Mouse (Mus musculus) forebrain, embryonic 12.5 days (tissue): Measurements from ENCODE around the gene Olfr1371. TPM values are rescaled to one million over a fixed set of nuclear protein-coding genes. Genes with fewer than 3 reads are reported as not detected.
A peak's percentile ranks its signal among the peaks of the same experiment; 100 is the strongest.
"Not testable (repeated sequence)": the region's sequence is repeated elsewhere in the genome, so short reads cannot be mapped to it uniquely, and the experiment has no call there.

ENCODE experiments used
- ATAC-seq: fragments of 200-750 bp; cut with Nextera tagmentation; 2 replicates; pipeline ENCODE4 v1.8.0; 2017; ENCODE audit warnings: moderate TSS enrichment; ENCODE audit not compliant: low FRiP score
- H3K27ac ChIP-seq: fragments of 300-500 bp; sonication (generic); 2 replicates; pipeline ENCODE4 v1.5.1; 2016; ENCODE audit warnings: mild to moderate bottlenecking
- H3K27me3 ChIP-seq: fragments of 300-500 bp; sonication (generic); 2 replicates; pipeline ENCODE4 v1.6.1; 2016; ENCODE audit warnings: mild to moderate bottlenecking
- H3K36me3 ChIP-seq: fragments of 300-500 bp; sonication (generic); replicated peaks from 2 replicates; pipeline ENCODE4 v1.6.1; 2016; ENCODE audit warnings: mild to moderate bottlenecking
- H3K4me1 ChIP-seq: fragments of 300-500 bp; sonication (generic); 2 replicates; pipeline ENCODE4 v1.6.1; 2016
- H3K4me2 ChIP-seq: fragments of 300-500 bp; sonication (generic); 2 replicates; pipeline ENCODE4 v1.6.1; 2016; ENCODE audit warnings: mild to moderate bottlenecking, moderate library complexity
- H3K4me3 ChIP-seq: fragments of 300-500 bp; sonication (generic); replicated peaks from 2 replicates; pipeline ENCODE4 v1.5.1; 2016; ENCODE audit warnings: mild to moderate bottlenecking
- H3K9ac ChIP-seq: fragments of 300-500 bp; sonication (generic); 2 replicates; pipeline ENCODE4 v1.6.1; 2016; ENCODE audit warnings: mild to moderate bottlenecking
- H3K9me3 ChIP-seq: fragments of 300-500 bp; sonication (generic); 2 replicates; pipeline ENCODE4 v1.6.1; 2016
- WGBS: fragments of 180-500 bp; shearing (Covaris S2); methylation state at CpG from one replicate; pipeline ENCODE4 v1.1.7; 2016; 5-methylcytosine and 5-hydroxymethylcytosine counted together
- polyA plus RNA-seq: library from polyadenylated mRNA; unstranded; fragments of >200 nt; fragmentation: Nextera tagmentation; extraction: Ambion mirVana; gene quantifications from 2 replicates; pipeline ENCODE4 v1.2.1, GENCODE M21; 2016

Olfr1371 gene
- polyA plus RNA-seq, 1 experiment from 2014 or later: not detected

DNA sequence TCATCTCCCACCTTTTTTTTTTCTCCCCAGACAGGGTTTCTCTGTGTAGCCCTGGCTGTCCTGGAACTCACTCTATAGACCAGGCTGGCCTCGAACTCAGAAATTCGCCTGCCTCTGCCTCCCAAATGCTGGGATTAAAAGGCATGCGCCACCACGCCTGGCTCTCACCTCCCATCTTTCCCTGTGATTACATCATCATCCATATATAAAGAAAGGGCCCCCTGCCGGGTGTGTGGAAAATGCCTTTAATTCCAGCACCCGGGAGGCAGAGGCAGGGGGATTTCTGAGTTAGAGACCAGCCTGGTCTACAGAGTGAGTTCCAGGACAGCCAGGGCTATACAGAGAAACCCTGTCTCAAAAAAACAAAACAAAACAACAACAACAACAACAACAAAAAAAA is 8.1 kb upstream of the Olfr1371 start:
- not testable (repeated sequence) for H3K36me3 ChIP-seq, H3K4me2 ChIP-seq

GRCm38 (mm10) chr11:52220282-52220681 is 6.5 kb upstream of the Olfr1371 start:
- H3K4me3 ChIP-seq: no peak overlapping the region
- H3K9me3 ChIP-seq: no peaks in the 10 kb centered on the region
- WGBS: 5% methylated on average over 4 of the region's 4 CpGs
- peak overlapping the region; percentile 17; the same call in 1 of the 2 replicates for H3K4me2 ChIP-seq
- no peaks in the 10 kb centered on the region for H3K36me3 ChIP-seq
- H3K4me1 ChIP-seq: 0 out of 2 replicates have a peak, but pooled peaks cover 2% of the 10 kb centered on the region
- ATAC-seq: peak; percentile 46; the same call in 1 of the 2 replicates
- peaks cover 10% of the 10 kb centered on the region; the same call in 1 of the 2 replicates for H3K27me3 ChIP-seq
- no peak overlapping the region for H3K27ac ChIP-seq
- no peak overlapping the region for H3K9ac ChIP-seq

More for the DNA sequence above, 8.1 kb upstream of the Olfr1371 start:
- H3K4me3 ChIP-seq, H3K9me3 ChIP-seq, H3K9ac ChIP-seq, H3K27ac ChIP-seq, H3K4me1 ChIP-seq, ATAC-seq: not testable (repeated sequence)
- H3K27me3 ChIP-seq: peaks cover 10% of the 10 kb centered on the region; the same call in 1 of the 2 replicates
- WGBS: 86% methylated on average over 6 of the region's 6 CpGs

DNA sequence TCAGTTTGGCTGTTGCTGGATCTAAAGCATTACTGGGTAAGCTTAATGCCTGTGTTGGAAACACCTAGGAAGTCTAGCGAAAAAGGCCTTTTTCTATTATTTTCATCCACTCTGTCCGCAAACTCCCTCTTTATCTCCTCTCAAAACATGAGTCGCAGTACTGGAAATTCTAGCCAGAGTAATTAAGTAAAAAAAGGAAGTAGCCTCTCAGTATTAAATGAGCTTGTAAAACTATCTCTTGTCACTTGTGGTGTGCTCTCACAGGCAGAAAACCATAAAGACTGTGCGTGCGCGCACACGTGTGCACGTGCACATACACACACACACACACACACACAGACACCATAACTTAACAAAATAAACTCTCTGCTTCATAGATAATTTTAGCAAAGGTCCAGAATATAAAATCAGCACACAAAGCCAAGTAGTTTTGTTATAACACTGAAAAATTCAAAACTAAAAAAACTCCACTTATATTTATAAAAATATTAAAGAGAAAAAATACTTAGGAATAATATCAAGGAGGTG is 17.2 kb downstream of the Olfr1371 start:
- not testable (repeated sequence) for H3K4me3 ChIP-seq, H3K27me3 ChIP-seq, H3K9me3 ChIP-seq, H3K36me3 ChIP-seq, H3K9ac ChIP-seq, H3K27ac ChIP-seq, ATAC-seq, H3K4me1 ChIP-seq, H3K4me2 ChIP-seq
- WGBS: 94% methylated on average over 8 of the region's 8 CpGs

DNA sequence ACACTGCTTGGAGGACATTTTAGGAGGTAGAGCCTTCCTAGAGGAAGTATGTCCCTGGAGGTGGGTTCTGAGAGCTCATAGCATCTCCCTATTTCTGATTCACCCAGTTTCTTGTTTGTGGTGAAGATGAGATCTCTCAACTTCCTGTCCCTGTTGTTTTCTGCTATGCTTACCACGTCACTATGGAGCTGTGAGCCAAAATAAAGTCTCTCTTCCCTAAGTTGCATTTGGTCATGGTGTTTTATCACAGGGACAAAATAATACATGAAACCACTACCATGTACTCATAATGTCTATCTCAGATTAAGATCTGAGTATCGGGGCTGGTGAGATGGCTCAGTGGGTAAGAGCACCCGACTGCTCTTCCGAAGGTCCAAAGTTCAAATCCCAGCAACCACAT is 33.1 kb downstream of the Olfr1371 start:
- not testable (repeated sequence) for H3K4me1 ChIP-seq, H3K27me3 ChIP-seq, H3K9ac ChIP-seq, H3K4me2 ChIP-seq, H3K4me3 ChIP-seq, ATAC-seq, H3K27ac ChIP-seq, H3K36me3 ChIP-seq, H3K9me3 ChIP-seq
- 86% methylated on average over 4 of the region's 4 CpGs for WGBS

DNA sequence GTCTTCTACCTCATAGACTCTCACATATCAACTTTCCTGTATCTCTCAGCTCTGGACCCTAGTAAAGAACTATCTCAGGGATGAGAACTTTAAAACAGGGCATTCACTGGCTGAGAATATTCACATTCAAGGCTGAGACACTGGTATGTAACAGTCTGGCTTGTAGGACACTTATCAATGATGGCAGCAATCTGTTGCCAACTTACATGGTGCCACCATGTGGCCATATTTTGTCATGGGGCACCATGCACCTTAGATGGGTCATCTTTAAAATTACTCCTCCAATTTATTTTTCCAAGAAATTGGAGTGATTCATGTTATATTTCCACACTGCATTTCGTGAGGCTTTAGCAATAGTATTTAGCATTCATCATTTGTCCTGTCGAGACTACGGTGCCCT is 33.9 kb downstream of the Olfr1371 start:
- WGBS: 83% methylated on average over 1 of the region's 3 CpGs
- not testable (repeated sequence) for H3K27me3 ChIP-seq, H3K4me1 ChIP-seq, H3K36me3 ChIP-seq, H3K27ac ChIP-seq, H3K4me2 ChIP-seq, H3K4me3 ChIP-seq, ATAC-seq, H3K9ac ChIP-seq, H3K9me3 ChIP-seq

- whole genome bisulfite sequencing: 18% methylated on average over 12 of the region's 12 CpGs
- ATAC-seq: no peak
- no peaks in the 10 kb centered on the region for H3K36me3 ChIP-seq
- H3K27ac ChIP-seq: no peak overlapping the region
- H3K9ac ChIP-seq: no peak overlapping the region
- peak overlapping the region; percentile 44 for H3K4me3 ChIP-seq
- H3K4me1 ChIP-seq: no peaks in the 10 kb centered on the region; the same call in 1 of the 2 replicates
- peaks cover 66% of the 10 kb centered on the region for H3K27me3 ChIP-seq
- H3K9me3 ChIP-seq: no peaks in the 10 kb centered on the region
- peak overlapping the region; percentile 65 for H3K4me2 ChIP-seq
Measured at GRCm38 (mm10) chr11:52168461-52168860, 45.3 kb downstream of the Olfr1371 start.

DNA sequence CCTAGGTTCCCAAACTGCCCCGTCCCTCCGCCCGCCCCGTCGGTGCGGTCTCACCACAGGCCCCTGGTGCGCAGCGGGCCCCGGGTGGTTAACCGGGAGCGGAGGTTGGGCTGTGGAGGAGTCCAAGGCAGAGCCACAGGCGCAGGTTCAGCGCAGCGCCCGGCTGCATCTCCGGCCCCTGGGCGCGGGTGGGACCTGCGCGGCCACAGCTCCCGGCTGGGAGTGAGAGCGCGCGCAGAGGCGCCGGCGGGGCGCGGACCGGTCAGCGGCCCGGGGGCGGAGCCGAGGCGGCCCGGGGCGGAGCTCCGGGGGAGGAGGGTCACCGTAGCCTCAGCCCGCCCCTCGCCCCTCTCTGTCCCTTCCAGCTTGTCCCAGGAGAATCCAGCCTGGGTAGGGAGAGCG is 45.9 kb downstream of the Olfr1371 start:
- not testable (repeated sequence) for H3K27ac ChIP-seq, H3K36me3 ChIP-seq, H3K4me1 ChIP-seq, H3K9me3 ChIP-seq
- 0 out of 2 replicates have a peak overlapping the region, but pooled peaks have one; percentile 38 for H3K9ac ChIP-seq
- H3K27me3 ChIP-seq: peaks cover 71% of the 10 kb centered on the region
- H3K4me3 ChIP-seq: peak overlapping the region; percentile 44
- under 1% methylated on average over 31 of the region's 42 CpGs for WGBS
- ATAC-seq: peak; percentile 49; the same call in 1 of the 2 replicates
- H3K4me2 ChIP-seq: peak overlapping the region; percentile 65

DNA sequence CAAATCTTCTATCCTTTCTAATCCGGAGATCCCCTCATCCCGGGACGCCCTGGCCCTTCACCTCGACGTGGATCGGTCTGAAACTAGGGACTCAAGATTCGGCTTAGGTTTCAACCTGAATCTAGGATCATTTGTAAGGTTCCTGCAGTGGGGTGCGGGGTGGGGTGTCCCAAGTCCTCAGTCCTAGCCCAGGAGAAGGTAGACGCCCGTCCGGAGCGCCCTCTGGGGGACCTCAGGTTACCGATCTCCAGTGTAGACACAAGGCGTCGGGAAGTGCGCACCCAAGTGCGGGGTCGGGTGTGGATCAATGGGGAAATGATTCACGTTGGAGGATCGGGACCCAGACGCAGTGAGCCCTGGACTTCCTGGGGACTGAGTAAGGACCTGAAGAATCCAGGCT is 46.7 kb downstream of the Olfr1371 start:
- no peak overlapping the region for H3K9ac ChIP-seq
- 4% methylated on average over 21 of the region's 21 CpGs for WGBS
- no peak for ATAC-seq
- H3K4me2 ChIP-seq: 0 out of 2 replicates have a peak overlapping the region, but pooled peaks have one; percentile 1
- no peak overlapping the region for H3K27ac ChIP-seq
- H3K4me3 ChIP-seq: no peak overlapping the region
- H3K4me1 ChIP-seq: no peaks in the 10 kb centered on the region; the same call in 1 of the 2 replicates
- peaks cover 71% of the 10 kb centered on the region for H3K27me3 ChIP-seq
- H3K36me3 ChIP-seq: no peaks in the 10 kb centered on the region
- H3K9me3 ChIP-seq: no peaks in the 10 kb centered on the region

- H3K4me2 ChIP-seq: no peak overlapping the region
- no peak for ATAC-seq
- no peak overlapping the region for H3K9ac ChIP-seq
- H3K36me3 ChIP-seq: no peaks in the 10 kb centered on the region
- H3K4me1 ChIP-seq: no peaks in the 10 kb centered on the region; the same call in 1 of the 2 replicates
- no peak overlapping the region for H3K27ac ChIP-seq
- 36% methylated on average over 10 of the region's 10 CpGs for WGBS
- H3K27me3 ChIP-seq: peaks cover 48% of the 10 kb centered on the region
- no peak overlapping the region for H3K4me3 ChIP-seq
- H3K9me3 ChIP-seq: no peaks in the 10 kb centered on the region
Measured at GRCm38 (mm10) chr11:52163926-52164325, 49.9 kb downstream of the Olfr1371 start.

Other genes starting within 250 kb of the Olfr1371 start
- 114 and 122 TPM in 2 replicates for gene Cdkn2aipnl, start 246.3 kb downstream of the Olfr1371 start, polyA plus RNA-seq
- gene Ube2b, start 213.2 kb downstream of the Olfr1371 start, polyA plus RNA-seq: 241 and 242 TPM in 2 replicates
- gene Cdkl3, start 209.8 kb downstream of the Olfr1371 start, polyA plus RNA-seq: 16.1 and 16.2 TPM in 2 replicates
- 121 and 125 TPM in 2 replicates for gene Ppp2ca, start 115.3 kb downstream of the Olfr1371 start, polyA plus RNA-seq
- not detected in 2 replicates for gene Olfr1373, start 68.5 kb downstream of the Olfr1371 start, polyA plus RNA-seq
- 958 and 1,041 TPM in 2 replicates for gene Skp1a, start 18.0 kb upstream of the Olfr1371 start, polyA plus RNA-seq
- 5.4 TPM in 2 replicates for gene Tcf7, start 69.0 kb upstream of the Olfr1371 start, polyA plus RNA-seq
- 206 and 214 TPM in 2 replicates for gene Vdac1, start 146.9 kb upstream of the Olfr1371 start, polyA plus RNA-seq
- 147 and 148 TPM in 2 replicates for gene 9530068E07Rik, start 182.4 kb upstream of the Olfr1371 start, polyA plus RNA-seq